Mouse (Mus musculus) CH12.LX (cell line): ENCODE results near the gene Slc12a7. TPM values are rescaled to one million over a fixed set of nuclear protein-coding genes. Genes with fewer than 3 reads are reported as not detected.

Source experiments
- DNase-seq: peaks from one replicate; pipeline ENCODE4 v3.0.0-alpha.2; 2013; ENCODE audit errors: extremely low read depth
- H3K27ac ChIP-seq: 2 replicates; pipeline ENCODE4 v1.5.1; 2012; ENCODE audit warnings: low read depth, mild to moderate bottlenecking, control low read depth, moderate library complexity; ENCODE audit not compliant: insufficient read depth
- H3K27me3 ChIP-seq: replicated peaks from 2 replicates; pipeline ENCODE3; 2012; ENCODE audit warnings: inconsistent platforms
- H3K36me3 ChIP-seq, 2 experiments: replicated peaks in 1 of 2; 2 replicates each; pipeline versions ENCODE3 to v1.6.1; 2012; ENCODE audit warnings: inconsistent platforms in 1 of 2, low read length in 1 of 2, mild to moderate bottlenecking in 1 of 2, mixed read lengths in 1 of 2, moderate library complexity in 1 of 2; ENCODE audit not compliant: control insufficient read depth in 1 of 2, insufficient read depth in 1 of 2
- H3K4me1 ChIP-seq, 2 experiments: 2 replicates each; pipeline ENCODE4 v1.6.1; 2012; ENCODE audit warnings: inconsistent platforms in 1 of 2, moderate library complexity in 1 of 2; ENCODE audit not compliant: insufficient read depth in 2 of 2, control insufficient read depth in 1 of 2
- H3K4me2 ChIP-seq: 2 replicates; pipeline ENCODE4 v1.6.1; 2012; ENCODE audit warnings: low read depth, mild to moderate bottlenecking, control low read depth; ENCODE audit not compliant: poor library complexity, insufficient read depth, severe bottlenecking
- H3K4me3 ChIP-seq, 3 experiments: fragments of 150-350 bp in 1 of 3; sonication (generic) in 1 of 3; replicated peaks in 1 of 3; 2 replicates each; pipeline versions ENCODE3 to v1.5.1; 2011 to 2012; ENCODE audit warnings: low read depth in 2 of 3, low read length in 2 of 3, mild to moderate bottlenecking in 2 of 3, moderate library complexity in 2 of 3, control low read depth in 1 of 3, improper control_type of control experiment in 1 of 3, inconsistent platforms in 1 of 3, mixed read lengths in 1 of 3; ENCODE audit not compliant: poor library complexity in 1 of 3
- H3K79me2 ChIP-seq: replicated peaks from 2 replicates; pipeline ENCODE4 v1.6.1; 2012; ENCODE audit warnings: mild to moderate bottlenecking, moderate library complexity; ENCODE audit not compliant: control insufficient read depth, poor library complexity, insufficient read depth, severe bottlenecking; ENCODE audit errors: extremely low read depth
- H3K9ac ChIP-seq: 2 replicates; pipeline ENCODE4 v1.6.1; 2012; ENCODE audit warnings: low read depth, mild to moderate bottlenecking, control low read depth, moderate library complexity; ENCODE audit not compliant: insufficient read depth
- H3K9me3 ChIP-seq: replicated peaks from 2 replicates; pipeline ENCODE3; 2012; ENCODE audit warnings: low read length, inconsistent platforms, mixed read lengths
- CHD2 ChIP-seq: IDR thresholded peaks from 2 replicates; pipeline ENCODE4 v1.6.1; 2011; ENCODE audit warnings: low read length, improper control_type of control experiment
- CTCF ChIP-seq, 2 experiments: IDR thresholded peaks in 1 of 2; conservative IDR thresholded peaks in 1 of 2; 2 replicates each; pipeline ENCODE4 v1.5.1; 2011 to 2012; ENCODE audit warnings: low read depth in 2 of 2, low read length in 2 of 2, improper control_type of control experiment in 1 of 2, inconsistent platforms in 1 of 2, mild to moderate bottlenecking in 1 of 2, moderate library complexity in 1 of 2
- GABPA ChIP-seq: IDR thresholded peaks from 2 replicates; pipeline ENCODE4 v1.6.1; 2012; ENCODE audit warnings: low read depth, low read length, improper control_type of control experiment, inconsistent platforms; ENCODE audit not compliant: insufficient replicate concordance
- HCFC1 ChIP-seq: IDR thresholded peaks from 2 replicates; pipeline ENCODE4 v1.6.1; 2012; ENCODE audit warnings: low read depth, mild to moderate bottlenecking, inconsistent platforms, low read length, improper control_type of control experiment
- JUND ChIP-seq: conservative IDR thresholded peaks from 2 replicates; pipeline ENCODE4 v1.6.1; 2011; ENCODE audit warnings: low read depth, low read length, improper control_type of control experiment
- MAZ ChIP-seq: IDR thresholded peaks from 2 replicates; pipeline ENCODE4 v1.6.1; 2012; ENCODE audit warnings: low read depth, mild to moderate bottlenecking, inconsistent platforms, low read length, improper control_type of control experiment, moderate library complexity
- MXI1 ChIP-seq: IDR thresholded peaks from 2 replicates; pipeline ENCODE4 v1.6.1; 2011; ENCODE audit warnings: mild to moderate bottlenecking, low read depth, low read length, improper control_type of control experiment
- NELFE ChIP-seq: IDR thresholded peaks from 2 replicates; pipeline ENCODE4 v1.6.1; 2011; ENCODE audit warnings: low read depth, low read length, improper control_type of control experiment
- PAX5 ChIP-seq: IDR thresholded peaks from 2 replicates; pipeline ENCODE4 v1.6.1; 2012; ENCODE audit warnings: low read length, inconsistent platforms, mixed read lengths
- POLR2A ChIP-seq: IDR thresholded peaks from 2 replicates; pipeline ENCODE4 v1.6.1; 2011; ENCODE audit warnings: low read depth, mild to moderate bottlenecking, improper control_type of control experiment, low read length
- RCOR1 ChIP-seq: conservative IDR thresholded peaks from 2 replicates; pipeline ENCODE4 v1.6.1; 2012; ENCODE audit warnings: low read depth, mild to moderate bottlenecking, inconsistent platforms, low read length, improper control_type of control experiment
- SIN3A ChIP-seq: IDR thresholded peaks from 2 replicates; pipeline ENCODE4 v1.6.1; 2012; ENCODE audit warnings: low read length, improper control_type of control experiment, inconsistent platforms
- SMC3 ChIP-seq: IDR thresholded peaks from 2 replicates; pipeline ENCODE4 v1.6.1; 2011; ENCODE audit warnings: low read depth, low read length, improper control_type of control experiment
- TBP ChIP-seq: conservative IDR thresholded peaks from 2 replicates; pipeline ENCODE4 v1.6.1; 2011; ENCODE audit warnings: low read depth, low read length, improper control_type of control experiment
- UBTF ChIP-seq: IDR thresholded peaks from 2 replicates; pipeline ENCODE4 v1.6.1; 2012; ENCODE audit warnings: low read depth, mild to moderate bottlenecking, inconsistent platforms, low read length, improper control_type of control experiment, moderate library complexity
- USF1 ChIP-seq: IDR thresholded peaks from 2 replicates; pipeline ENCODE4 v1.6.1; 2014; ENCODE audit warnings: low read depth, mild to moderate bottlenecking, inconsistent platforms, low read length, improper control_type of control experiment
- ZMIZ1 ChIP-seq: IDR thresholded peaks from 2 replicates; pipeline ENCODE4 v1.6.1; 2012; ENCODE audit warnings: low read depth, mild to moderate bottlenecking, inconsistent platforms, low read length, improper control_type of control experiment
- dilution Hi-C: fragments of 300-500 bp; cut with MboI; formaldehyde crosslinking; loops from 2 replicates; pipeline ENCODE4 v1.14.3; 2020; ENCODE audit warnings: low sequenced_read_pairs; ENCODE audit not compliant: extremely low pct_unique_long_range_greater_than_20kb, extremely low pct_ligation_motif_present
- in situ Hi-C: fragments of 300-500 bp; cut with MboI; formaldehyde crosslinking; loops from 3 replicates; pipeline ENCODE4 v1.14.3; 2019; ENCODE audit warnings: low sequenced_read_pairs, low pct_ligation_motif_present, low pct_unique_long_range_greater_than_20kb, mixed read lengths
- polyA plus RNA-seq: library from polyadenylated mRNA; unstranded; fragments of >175 nt; gene quantifications from 2 replicates; pipeline ENCODE4 v1.2.1, GENCODE M21; 2012; ENCODE audit warnings: low read depth; ENCODE audit not compliant: insufficient read length
- total RNA-seq, 2 experiments: library from RNA; depleted of rRNA; stranded (reverse); fragments of 300-350 nt in 1 of 2; fragments of >200 nt in 1 of 2; gene quantifications; 2 replicates each; pipeline ENCODE4 v1.2.3; 2012 to 2014

Slc12a7 gene
- total and polyA plus RNA-seq, 3 experiments, result 1.0 to 5.8 (median 2.5) TPM

- H3K36me3 ChIP-seq, result peaks cover 0 to 38% of the 10 kb centered on the region in 2 experiments
- in situ Hi-C loops, result no loop called here
- no peaks in the 10 kb centered on the region for H3K79me2 ChIP-seq
- no peaks in the 10 kb centered on the region for H3K9me3 ChIP-seq
- no peak for TF ChIP-seq CHD2
- TF ChIP-seq SIN3A, result no peak
- H3K9ac ChIP-seq, result no peak overlapping the region
- dilution Hi-C loops, result no loop called here
- no peak for DNase-seq
- no peak overlapping the region for H3K4me3 ChIP-seq
- H3K27me3 ChIP-seq, result no peaks in the 10 kb centered on the region
- H3K4me2 ChIP-seq, result no peak overlapping the region
- H3K4me1 ChIP-seq, result peaks cover 0 to 6% of the 10 kb centered on the region in 2 experiments; a peak in 2 of 4 replicates
- H3K27ac ChIP-seq, result no peak overlapping the region
These were observed 81.3 kb downstream of the Slc12a7 start for GRCm38 (mm10) chr13:73814181-73814580.

GRCm38 (mm10) chr13:73816338-73816737, 83.4 kb downstream of the Slc12a7 start:
- no peaks in the 10 kb centered on the region for H3K79me2 ChIP-seq
- dilution Hi-C loops, result no loop called here
- TF ChIP-seq NELFE (no peak), GABPA (no peak), JUND (no peak), USF1 (no peak), CHD2 (no peak), TBP (no peak), POLR2A (no peak), MAZ (no peak), PAX5 (no peak), HCFC1 (no peak), SMC3 (no peak), RCOR1 (no peak), MXI1 (no peak), CTCF (conservative IDR thresholded peaks at IDR 0.05 in 1 of 2, IDR thresholded peaks at IDR 0.05 in 1 of 2; ENCODE audit: low read depth in 2 of 2, low read length in 2 of 2) (no peak), UBTF (no peak), ZMIZ1 (no peak)
- TF ChIP-seq, all 38 proteins: peak for 0
- Histone ChIP-seq H3K4me1 (peaks cover 0 to 6% of the 10 kb centered on the region in 2 experiments; a peak in 2 of 4 replicates), H3K27me3 (no peaks in the 10 kb centered on the region), H3K27ac (no peak overlapping the region), H3K4me3 (no peak overlapping the region), H3K36me3 (peaks cover 0 to 24% of the 10 kb centered on the region in 2 experiments), H3K9me3 (no peaks in the 10 kb centered on the region), H3K4me2 (no peak overlapping the region), H3K9ac (no peak overlapping the region)
- no peak for DNase-seq
- in situ Hi-C loops, result no loop called here
